Mouse (Mus musculus): Measurements from ENCODE around the gene Rpa1.
"Not testable (repeated sequence)": the region's sequence is repeated elsewhere in the genome, so short reads cannot be mapped to it uniquely, and the experiment has no call there.

The Rpa1 gene

DNA sequence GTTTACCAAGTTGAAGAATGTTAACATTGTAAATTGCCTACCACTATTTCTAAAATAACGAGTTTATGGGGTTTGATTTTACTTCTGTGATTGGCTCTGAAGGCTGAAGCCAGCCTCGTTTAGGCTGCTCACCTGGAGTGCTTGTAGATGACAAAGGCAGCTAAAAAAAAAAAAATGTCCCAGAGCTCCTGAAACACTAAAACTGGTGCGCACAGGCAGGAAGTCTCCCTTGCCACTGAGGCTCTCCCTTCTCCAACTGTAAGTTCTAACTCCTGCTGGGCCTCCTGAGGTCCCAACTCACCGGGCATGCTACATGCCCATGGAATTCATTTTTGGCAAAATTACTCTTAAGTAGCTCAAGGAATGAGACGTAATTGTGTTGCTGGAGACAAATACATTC is 28.9 kb downstream of the Rpa1 start:
- no peak for DNase-seq (ENCODE audit: low spot score)

DNA sequence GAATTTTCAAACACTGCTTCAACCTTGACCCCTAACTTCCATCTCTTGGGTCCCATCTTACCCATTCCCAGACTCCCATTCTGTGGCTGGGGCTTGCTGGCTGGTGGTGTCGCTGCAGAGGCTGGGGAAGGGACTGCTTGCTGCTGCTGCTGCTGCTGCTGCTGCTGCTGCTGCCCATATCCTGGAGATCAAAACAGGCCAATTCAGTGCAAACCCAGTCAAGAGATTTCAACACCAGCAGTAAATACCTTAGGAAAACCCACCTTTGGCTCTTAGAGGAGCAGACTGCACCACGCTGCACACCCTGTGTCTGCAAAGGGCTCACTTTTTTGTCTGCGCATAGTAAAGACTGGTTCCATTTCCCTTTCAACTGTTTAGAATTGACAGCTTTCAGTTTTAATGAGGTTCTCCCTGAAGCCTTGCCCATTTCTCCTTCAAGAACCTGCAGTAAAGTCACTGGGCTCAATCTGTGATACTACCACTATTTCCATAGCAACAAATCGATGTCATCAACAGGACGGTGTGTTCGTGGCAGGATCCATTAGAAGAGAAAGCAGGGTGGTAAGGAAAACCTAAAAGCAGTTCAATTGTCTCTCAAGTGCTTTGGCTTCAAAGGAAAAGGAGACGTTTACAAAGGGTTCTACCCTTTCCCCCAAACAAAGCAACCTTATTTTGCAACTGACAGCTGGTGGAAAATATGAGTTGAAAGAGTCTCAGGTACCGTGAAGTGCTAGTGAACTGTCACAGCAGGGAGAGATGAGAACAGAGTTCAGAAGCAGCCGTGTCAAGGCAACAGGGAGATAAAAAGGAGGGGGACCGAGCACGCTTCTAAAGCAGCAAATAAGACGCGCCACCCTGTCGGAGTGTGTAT is 29.5 kb downstream of the Rpa1 start:
- DNase-seq (ENCODE audit: low spot score) = no peak

DNA sequence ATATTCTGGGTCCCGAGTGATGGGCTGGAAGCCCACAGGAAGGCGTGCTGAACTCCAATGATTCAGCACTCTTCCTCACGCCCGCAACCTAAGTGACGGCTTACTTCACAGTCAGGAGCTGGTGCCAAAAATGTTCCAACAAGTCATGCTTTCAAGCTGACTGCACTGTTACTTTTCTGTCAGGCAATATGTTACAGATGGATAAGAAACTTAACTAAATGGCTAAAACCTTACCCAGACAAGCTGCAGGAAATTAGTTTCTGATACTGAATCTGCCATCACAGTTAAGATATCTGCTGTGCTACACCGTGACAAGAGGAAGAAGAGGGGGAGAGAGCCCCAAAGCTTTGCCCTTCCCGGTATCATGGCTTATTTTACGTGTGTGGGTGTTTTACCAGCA is 34.3 kb downstream of the Rpa1 start:
- DNase-seq (ENCODE audit: low spot score) = no peak

DNA sequence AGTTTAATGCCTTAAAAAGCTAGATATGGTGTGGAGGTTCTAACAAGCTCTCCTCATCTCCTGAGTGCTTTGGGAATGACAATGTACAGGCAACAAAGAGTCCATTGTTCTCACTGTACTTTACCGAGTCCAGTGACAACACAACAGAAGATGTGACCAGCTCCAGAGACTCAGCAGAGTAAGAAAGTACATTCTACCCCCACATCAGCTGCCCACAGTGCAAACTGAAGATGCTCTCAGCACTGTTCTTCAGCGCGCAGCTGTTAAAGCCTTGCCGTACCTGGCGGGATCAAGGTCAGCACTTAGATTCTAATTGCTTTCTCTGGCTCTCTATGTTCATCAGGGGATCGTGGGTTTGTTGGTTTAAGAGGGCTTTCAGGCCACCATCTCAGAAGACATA is 36.4 kb downstream of the Rpa1 start:
- DNase-seq (ENCODE audit: low spot score) = no peak

DNA sequence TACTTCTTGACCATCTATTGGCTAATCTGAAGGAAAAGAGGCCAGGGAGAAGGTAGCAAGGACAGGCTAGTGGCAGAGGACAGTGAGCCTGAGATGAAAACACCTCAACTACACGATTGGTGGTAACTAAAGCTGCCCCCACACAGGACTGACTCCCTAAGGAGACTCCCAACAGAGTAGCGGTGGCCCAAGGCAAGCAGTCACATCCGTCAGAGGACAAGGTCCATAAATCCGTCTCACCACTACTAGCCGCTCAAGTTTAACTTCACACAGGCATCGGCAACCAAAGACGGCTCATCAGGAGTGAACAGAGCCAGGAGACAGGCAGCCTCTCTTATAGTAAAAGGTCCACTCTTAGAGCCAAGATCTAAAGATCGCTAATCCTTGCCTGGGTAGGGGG is 37.3 kb downstream of the Rpa1 start:
- DNase-seq (ENCODE audit: low spot score) = no peak

DNA sequence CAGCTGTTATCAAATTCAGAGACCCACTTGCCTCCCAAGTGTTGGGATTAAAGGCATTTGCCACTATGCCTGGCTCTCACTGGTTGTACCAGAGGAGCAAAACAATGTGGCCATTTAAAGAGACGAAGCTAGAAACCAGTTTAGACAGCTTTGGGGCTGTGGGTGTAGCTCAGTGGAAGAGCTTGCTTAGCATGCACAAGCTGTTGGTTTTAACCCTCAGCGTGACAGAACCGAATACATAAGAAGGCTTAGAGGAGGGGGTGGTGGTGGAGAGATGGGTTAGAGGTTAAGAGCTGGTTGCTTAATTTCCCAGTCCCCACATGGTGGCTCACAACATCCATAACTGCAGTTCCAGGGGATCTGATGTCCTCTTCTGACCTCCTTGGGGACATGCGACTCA is 39.5 kb downstream of the Rpa1 start:
- DNase-seq (ENCODE audit: low spot score) = no peak

DNA sequence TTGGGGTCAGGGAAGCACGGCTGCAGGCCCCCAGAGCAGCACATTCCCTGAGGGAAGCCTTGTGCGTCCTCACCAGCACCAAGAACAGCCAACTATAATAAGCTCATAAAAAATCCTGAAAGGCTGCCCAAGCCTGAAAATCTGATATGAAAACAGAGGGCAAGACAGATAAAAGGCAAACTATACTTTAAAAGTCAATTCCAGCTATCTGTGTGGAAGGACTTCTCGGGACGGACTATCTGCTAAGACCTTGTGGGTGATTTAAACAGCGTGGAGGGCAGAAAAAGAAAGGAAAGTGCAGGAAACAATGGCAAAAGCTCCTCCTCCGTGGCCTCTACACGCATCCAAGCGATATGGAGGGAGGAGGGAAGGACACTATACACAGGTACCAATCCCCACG is 43.3 kb downstream of the Rpa1 start:
- no peak for DNase-seq (ENCODE audit: low spot score)

DNA sequence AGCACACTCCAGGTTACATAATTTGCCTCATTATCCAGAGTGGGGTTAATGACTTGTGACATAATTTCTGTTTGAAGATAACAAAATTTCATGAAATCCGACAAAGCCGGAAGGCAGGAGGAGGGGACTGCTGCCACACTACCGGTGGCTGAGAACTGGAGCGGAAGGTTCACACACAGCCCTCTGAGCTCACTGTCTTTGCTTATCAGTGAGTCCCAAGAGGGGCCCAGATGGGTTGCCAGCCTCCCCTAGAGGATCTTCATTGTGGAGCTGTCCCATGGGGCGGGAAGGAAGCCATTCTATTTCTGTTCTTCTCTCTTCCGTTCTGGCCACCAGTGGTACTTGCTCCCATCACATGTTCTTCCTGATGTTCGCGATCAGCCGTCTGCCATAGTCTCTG is 47.2 kb downstream of the Rpa1 start:
- DNase-seq (ENCODE audit: low spot score) = no peak

DNA sequence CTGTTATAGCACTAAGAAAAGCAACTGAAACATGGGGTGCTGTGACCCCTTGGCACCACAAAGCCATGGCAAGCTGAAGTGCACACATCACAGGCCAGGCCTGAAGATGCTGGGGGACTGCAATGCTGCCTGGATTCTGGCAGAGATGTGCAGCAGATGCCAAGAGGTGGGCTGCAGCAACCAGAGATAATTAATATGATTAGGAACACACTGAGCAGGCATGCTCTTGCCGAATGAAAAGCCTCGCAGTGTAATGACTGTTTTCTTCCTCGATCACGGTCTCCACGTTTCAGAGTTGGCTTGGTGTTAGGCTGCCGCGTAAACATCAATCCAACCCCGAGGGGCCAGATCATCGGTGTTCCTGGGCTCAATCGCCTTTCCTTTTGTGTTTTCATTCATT is 48.3 kb downstream of the Rpa1 start:
- no peak for DNase-seq (ENCODE audit: low spot score)

DNA sequence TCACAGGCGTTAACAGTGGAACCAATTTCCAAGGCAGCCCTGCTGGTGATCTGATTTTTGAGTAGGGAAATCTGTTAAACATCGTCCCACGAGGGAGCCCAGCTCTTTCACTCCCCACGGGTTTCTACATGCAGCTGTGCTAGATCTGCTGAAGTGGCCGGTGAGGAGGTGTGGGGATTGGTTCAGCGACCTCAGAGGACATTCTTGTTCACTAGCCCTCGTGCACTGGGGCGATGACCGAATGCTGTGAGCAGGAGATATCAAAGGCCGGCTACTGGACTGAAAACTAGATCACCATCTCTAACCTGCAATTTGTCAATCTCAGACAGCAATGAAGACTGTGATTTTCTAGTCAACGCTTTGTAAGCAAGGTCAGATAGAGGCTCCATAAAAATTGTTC is 49.6 kb downstream of the Rpa1 start:
- DNase-seq (ENCODE audit: low spot score) = no peak

DNA sequence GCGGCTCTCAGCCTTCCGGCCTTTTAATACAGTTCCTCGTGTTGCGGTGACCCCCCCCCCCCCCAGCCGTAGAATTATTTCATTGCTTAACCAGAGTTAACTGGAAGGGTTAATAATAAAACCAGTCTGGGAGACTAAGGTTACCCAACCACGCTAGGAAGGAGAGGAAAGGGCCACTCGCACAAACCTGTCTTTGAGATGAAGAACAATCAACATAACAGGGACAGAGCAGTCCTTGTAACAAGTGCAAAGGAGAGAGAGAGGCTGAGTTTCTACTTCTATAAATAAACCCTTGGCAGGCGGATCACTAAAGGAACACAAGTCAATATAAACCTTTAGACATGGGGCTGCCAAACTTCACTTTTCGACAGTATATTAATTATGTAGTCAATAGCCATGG is 50.5 kb downstream of the Rpa1 start:
- no peak for DNase-seq (ENCODE audit: low spot score)

DNA sequence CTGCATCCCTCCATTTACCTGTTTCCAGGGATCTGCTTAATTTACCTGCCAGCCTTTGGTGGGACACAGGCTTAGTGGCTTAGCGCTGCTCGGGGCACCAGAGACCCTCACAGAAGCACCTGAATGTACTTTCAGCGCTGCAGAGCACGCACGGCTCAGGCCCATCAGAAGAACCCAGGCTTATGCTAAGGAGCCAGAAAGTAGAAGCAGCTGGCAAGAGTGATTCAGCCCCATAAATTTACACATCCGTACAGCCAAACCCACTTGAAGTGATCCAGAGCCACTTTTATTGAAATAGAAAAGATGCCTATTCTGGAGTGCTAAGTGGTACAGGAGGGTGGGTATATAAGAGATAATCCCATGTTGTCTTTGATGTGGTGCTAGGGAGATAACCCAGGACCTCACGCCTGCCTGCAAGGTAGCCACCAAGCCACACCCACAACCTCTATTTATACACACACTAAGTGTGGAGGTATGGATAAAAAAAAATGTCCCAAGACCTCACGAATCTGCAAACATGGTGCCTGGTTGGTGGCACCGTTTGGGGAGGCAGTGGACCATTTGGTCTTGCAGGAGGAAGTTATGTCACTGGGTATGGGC is 51.6 kb downstream of the Rpa1 start:
- DNase-seq (ENCODE audit: low spot score) = no peak

DNA sequence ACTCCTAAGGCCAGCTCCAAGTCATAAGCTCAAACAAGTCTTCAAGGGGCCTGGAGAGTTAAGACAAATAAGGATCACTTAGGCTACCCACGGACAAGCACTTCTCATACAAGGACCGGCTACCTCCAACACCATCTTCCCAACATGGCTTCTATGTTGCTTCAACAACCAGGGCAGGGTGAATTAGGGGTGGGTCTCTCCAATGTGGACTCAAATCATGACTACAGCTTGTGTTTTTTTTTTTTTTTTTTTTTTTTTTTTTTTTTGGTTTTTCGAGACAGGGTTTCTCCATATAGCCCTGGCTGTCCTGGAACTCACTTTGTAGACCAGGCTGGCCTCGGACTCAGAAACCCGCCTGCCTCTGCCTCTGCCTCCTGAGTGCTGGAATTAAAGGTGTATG is 52.6 kb downstream of the Rpa1 start:
- not testable (repeated sequence) for DNase-seq (ENCODE audit: low spot score)

DNA sequence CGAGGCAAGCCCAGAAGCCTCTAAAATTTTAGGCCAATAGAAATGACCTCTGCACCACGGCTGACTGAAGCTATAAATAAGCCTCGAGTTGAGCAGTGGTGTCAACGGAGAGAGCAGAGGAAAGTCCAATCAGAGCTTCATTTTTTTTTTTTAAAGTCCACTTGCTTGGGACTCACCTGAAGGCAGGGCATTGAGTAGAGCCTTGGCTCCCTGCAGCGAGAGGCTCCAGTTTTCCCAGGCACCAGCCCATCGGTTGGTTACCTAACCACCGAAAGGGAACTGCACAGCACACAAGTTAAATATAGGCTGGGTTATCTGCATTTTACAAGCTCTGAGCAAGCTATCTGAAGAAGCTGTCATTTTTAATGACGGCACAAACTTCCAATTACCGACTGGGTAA is 53.3 kb downstream of the Rpa1 start:
- no peak for DNase-seq (ENCODE audit: low spot score)

DNA sequence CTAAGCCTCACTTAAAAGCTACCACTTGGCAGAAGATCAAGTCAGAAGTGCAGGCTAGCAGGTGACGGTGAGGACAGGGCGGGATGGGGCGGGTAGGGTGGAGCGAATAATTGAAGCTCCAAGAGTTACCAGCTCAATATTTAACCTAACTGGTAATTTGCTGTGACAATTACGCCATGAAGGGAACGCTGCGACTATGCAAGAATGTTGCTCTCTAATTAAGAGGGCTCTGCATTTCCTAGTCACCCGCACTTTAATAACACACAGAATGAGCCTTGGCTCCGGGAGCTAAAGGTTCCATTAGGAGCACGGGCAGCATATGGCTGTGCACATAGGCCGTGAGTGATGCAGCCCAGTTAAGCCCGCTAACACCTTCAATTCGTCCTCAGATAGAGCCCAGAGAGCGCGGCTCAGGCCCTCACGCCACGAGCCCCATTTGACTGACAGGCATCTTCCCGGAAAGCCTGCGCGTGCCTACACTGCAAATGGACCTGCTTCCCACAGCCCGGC is 54.2 kb downstream of the Rpa1 start:
- DNase-seq (ENCODE audit: low spot score) = no peak

DNA sequence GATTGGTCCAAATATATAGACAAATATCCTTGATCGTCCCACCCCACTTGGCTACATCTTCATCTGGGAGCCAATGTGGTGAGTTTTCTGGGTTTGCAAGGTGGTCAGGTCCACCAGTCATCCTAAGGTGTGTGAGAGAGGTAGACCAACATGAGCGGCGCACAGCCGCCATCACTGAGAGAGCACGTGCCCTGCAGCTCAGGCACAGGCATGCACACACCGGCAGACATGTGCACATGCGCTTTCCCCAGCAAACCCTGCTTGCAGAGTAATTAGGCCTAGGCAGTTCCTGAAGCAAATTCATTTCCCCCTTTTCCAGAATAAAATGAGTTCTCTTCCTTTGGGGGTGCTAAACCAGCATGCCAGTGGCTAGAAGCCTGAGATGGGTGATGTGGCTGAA is 55.8 kb downstream of the Rpa1 start:
- no peak for DNase-seq (ENCODE audit: low spot score)

DNA sequence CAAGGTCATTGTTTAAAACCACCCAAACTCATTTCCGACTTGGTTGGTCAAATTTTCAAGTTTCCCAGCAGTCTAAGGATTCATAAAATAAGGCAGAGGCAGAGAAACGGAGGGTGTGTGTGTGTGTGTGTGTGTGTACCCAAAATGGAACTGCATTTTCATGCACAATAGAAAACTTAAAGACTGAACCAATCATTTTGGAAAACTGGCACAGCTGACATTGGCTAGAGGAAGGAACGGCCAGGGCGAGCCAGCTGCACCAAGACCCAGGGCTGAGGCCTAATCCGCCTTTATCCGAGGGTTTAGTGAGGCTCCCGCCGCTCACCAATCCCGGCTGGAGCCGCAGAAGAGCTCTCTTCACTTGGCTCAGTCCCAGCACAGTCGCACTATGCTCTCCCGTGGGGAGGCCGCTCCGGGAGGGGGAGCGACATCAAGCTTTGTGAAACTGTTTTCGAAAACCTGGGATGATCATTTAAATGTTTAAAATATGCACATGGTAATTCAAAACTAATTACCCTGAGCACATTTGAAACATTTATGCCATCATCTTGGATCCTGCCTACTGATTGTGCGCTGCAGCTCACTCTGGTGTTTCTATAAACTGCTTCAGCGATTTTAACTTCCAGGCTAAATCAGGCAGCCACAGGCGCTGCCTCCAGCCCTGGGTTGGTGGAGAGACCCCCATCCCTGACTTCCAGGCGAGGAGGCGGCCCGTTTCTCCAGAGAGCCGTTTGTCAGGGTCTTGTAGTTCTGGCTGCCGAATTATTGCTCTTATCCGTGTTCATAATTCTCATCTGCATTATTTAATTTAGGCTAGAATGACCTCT is 56.5 kb downstream of the Rpa1 start:
- peak; percentile 35 for DNase-seq (ENCODE audit: low spot score)

DNA sequence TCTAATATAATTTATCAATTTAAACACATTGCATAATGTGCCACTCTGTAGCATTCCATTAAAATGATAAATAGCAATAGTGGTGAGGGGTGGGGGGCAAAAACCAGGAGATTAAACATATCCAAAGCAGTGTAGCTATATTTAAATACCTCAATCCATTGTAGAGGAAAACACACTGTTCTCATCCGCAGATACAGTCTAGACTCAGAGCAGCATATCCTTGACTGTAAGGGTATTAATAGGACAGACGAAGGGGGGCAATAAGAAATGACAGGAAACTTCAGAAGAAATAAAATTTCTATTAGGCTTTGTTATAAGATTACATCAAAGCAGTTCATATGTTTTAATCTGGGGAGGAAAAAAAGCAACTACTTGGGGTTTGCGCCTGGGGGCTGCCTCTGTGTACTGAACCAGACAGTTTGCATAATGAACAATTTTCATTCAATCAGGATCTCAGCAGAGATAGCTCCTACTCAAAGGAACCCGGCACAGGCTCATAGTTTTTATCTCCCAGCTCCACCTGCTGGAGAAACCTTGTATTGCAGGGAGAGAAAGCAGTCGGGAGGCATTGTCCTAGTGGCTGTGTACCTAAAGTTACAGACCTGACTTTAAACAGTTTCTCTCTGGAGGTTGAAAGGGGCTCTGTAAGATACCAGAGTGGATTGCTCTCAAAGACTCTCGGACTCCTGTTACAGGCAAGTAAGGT is 57.4 kb downstream of the Rpa1 start:
- DNase-seq (ENCODE audit: low spot score) = peak; percentile 87

DNA sequence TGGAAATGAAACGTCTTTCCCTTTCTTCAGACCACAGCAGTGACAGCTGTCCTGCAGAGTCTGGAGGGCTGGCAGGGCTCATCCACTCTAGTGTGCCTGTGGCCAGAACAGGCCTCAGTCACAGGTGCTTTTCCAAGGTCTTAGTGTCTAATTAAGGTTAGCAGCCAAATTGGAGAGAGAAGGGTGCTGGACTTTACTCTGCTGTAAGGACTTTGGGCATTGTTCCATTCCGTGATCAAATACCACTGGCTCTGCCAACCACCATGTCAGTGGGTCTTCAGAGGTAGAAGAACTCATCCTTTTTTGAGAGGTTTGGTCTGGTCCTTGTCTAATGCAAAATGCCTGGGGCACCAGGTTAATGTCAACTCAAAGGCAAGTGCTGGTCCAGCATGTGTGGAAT is 59.0 kb downstream of the Rpa1 start:
- DNase-seq (ENCODE audit: low spot score) = no peak

DNA sequence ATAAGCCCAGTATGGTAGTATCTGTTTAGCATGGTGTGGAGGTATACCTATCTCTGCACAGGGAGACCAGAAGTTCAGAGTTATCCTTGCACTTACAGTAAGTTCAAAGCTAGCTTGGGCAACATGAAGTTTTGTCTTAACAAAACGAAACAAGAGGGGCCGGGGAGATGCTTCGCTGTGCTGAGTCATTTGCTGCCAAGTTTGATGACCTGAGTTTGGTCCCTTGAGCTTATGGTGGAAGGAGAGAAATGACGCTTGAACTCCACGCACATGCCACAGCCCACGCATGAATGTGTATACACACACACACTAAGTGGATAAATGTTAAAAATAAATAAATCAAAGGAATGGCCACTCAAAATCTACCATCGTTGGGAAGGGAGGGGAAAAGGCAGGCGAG is 59.6 kb downstream of the Rpa1 start:
- DNase-seq (ENCODE audit: low spot score) = no peak

DNA sequence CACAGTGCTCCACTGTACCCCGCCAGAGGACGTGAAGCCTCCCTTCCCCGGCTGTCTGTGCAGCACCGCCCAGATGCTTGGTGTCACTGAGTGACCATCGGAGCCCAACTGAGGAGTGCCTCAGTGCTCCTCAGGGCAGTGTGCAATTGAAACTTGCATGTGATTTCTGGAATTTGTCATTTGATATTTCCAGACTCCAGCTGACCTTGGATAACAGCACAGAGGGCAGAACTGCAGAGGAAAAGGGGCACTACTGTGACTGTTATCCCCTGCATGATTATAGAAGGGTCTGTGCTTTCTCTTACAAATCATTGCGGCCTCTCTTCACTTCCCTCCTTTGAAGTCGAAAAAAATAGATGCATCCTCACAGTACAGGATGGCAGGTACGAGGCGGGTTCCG is 60.2 kb downstream of the Rpa1 start:
- no peak for DNase-seq (ENCODE audit: low spot score)

DNA sequence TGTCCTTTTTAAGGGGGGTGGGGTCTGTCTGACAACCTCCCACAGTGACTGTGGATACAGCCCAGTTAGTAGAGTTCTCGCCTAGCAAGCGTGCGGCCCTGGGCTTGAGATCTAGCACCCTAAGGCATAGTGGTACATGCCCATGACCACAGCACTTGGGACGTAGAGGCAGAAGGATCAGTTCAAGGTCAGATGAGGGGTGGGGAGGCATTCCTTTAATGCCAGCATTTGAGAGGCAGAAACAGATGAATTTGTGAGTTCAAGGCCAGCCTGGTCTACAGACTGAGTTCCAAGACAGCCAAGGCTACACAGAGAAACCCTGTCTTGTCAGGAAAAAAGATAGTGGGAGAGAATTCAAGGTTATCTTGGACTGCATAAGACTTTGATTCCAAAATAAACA is 61.3 kb downstream of the Rpa1 start:
- DNase-seq (ENCODE audit: low spot score) = no peak

Measured in urinary bladder, postnatal 14 days (tissue).